Mouse (Mus musculus) lung, adult 18-20 months (tissue): ENCODE results near the gene Gm10271.

Experiments
- DNase-seq, 2 experiments: peaks; one replicate each; pipeline ENCODE4 v3.0.0; 2022; ENCODE audit warnings: mixed read lengths in 2 of 2

Gene Gm10271

DNA sequence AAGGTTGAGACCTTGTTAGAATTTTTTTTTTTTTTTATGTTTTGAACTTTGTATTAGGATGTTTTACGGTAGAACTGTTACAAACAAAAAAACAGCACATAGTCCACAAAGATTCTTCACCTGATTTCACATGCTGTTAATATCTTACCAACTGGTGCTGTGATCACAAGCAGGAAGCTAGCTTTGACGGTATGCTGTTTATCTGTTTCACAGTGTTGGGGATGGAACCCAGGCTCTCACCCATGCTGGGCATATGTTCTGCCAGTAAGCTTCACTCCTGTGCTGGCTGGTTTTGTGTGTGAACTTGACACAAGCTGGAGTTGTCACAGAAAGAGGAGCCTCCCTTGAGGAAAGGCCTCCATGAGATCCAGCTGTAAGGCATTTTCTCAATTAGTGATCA is 5.4 kb upstream of the Gm10271 start:
- DNase-seq = no peak

DNA sequence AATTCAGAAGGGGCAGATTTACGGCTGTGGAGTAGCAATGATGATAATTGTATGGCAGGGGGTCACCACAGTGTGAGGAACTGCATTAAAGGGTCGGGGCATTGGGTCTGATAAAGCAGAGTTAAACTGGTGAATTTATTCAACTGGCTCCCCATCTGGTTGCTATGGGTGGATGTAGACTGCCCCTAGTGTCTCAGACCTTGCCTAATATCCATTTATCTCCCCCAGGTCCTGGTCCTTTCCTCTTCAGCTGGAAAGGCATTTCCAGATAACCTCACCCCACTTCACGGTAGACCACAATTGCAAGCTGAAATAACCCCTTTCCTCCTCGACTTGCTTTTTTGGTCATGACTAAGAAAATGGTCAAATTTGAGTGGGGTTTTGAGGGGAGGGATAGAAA is 5.0 kb upstream of the Gm10271 start:
- DNase-seq = no peak

DNA sequence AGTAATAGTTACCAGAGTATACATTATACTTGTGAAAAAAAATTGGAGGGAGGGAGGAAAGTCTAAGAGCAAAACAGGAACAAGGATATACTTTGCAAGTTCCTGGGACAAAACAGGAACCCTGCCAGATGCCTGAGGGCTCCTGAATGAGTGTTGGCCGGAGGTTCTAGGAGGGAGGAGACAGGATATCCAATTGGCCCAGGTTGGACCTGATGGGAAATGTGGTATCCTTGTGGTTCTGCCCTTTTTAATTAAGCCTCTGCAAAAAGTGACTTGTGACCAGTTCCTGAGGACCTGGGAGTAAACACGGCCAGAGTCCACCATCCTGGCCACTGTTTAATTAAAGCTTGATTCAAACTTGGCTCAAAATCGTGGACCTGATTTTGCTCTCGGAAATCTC is 3.7 kb downstream of the Gm10271 start:
- DNase-seq = no peak

DNA sequence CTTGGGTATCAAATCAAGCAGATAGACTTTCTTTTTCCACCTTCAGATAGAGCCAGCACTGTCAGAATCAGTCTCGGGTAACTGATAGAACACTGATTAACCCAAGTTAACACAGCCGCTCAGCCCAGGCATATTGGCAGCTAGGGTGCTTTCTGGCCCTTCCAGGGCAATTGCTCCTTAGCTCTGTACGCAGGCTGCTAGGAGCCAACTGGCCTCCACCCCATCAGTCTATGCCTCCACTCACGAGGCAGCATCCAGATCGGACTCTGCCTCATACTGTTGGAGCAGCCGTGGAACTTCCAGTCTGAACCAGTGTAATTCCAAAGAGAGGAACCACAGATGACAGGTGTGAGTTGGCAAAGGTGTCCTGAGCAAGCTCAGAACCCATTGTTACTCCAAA is 6.3 kb downstream of the Gm10271 start:
- DNase-seq = no peak

DNA sequence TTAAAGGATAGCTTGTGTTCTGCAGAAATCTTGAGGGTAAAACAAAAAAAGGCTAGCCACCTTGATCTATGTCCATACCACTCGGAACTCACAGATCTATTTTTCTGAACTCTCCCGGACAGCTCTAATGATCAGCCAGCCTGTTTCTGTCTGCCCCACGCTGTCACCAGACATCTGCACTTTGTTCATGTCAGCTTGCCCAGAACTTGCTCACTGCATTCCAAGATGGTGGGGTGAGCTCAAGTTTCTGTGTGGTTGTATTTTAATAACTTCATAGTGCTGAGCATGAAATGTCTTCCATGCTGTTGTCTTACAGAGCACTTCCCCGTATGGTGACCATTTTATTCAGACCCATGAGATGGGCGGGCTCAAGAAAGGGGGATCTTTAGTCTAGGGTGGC is 7.1 kb downstream of the Gm10271 start:
- peak; percentile 47 to 58 for DNase-seq

DNA sequence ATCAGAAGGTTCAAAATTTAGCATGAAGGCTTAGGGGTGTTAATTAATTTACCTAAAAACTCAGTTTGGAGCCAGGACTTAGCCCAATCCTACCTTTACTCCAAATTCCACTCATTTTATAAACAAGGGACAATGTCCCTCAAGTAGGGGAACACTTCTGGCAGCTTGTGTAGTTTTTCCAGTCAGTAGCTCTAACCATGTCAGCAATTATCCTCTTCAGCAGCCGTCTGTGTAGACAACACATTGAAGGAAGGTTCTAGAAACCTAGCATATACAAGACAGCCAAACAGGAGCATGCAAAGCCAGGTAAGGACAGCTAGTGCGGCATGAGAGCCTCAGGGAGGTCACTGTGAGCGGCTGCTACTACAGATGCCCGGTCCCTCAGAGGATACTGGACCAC is 7.8 kb downstream of the Gm10271 start:
- DNase-seq = no peak

DNA sequence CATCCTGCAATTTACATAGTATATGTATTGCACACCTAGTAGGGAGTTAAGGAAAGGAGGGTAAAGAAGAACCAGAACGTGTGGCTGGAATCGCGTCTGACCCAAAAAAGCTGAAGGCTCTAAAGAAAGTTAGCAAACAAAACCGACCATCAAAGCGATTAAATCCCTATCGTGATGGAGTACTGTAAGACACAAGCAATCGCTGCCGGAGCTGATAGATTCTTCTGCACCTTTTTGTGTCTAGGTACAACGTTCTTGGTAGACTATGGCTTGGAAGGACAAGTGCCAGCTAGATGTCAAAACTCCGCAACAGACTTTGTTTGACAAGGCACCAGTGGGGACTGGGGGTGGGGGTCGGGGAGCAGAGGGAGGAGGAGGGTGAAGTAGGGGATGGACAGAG is 8.3 kb downstream of the Gm10271 start:
- DNase-seq = no peak

DNA sequence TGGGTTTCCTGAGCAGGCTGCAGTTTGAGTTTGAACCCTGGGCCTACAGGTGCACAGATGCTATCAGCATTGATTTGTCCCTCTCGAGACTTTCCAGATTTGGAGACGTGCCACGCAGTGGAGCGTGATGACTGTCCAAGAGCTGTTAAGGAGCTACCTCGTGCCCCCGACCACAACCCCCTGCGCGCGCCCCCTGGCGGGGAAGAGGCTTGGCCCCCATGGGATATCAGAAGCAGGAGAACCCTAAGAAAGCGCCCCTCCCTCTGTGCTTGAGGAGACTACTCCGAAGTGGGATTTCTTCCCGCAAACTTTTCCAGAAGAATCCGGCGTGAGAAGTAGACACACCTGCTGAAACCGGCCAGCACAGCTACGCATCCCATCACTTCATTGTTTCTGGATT is 9.6 kb downstream of the Gm10271 start:
- no peak for DNase-seq

DNA sequence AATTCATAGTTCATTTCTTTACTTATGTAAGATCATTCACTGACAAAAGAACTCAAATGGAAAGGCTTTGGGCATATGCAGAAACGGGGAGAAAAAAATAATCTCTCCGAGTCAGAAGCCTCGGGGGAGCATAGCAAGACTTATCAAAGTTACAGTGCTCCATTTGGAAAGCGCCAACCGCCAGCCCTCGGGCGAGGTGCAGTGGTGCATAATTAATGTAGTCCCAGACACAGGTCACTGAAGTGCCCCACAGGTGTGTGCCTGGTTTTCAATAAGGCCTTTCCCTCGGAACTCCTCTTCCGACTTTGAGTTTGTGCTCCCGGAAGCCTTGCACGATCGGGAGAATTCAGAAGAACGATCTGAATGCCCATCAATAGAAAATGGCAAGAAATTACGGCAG is 10.3 kb downstream of the Gm10271 start:
- no peak for DNase-seq

DNA sequence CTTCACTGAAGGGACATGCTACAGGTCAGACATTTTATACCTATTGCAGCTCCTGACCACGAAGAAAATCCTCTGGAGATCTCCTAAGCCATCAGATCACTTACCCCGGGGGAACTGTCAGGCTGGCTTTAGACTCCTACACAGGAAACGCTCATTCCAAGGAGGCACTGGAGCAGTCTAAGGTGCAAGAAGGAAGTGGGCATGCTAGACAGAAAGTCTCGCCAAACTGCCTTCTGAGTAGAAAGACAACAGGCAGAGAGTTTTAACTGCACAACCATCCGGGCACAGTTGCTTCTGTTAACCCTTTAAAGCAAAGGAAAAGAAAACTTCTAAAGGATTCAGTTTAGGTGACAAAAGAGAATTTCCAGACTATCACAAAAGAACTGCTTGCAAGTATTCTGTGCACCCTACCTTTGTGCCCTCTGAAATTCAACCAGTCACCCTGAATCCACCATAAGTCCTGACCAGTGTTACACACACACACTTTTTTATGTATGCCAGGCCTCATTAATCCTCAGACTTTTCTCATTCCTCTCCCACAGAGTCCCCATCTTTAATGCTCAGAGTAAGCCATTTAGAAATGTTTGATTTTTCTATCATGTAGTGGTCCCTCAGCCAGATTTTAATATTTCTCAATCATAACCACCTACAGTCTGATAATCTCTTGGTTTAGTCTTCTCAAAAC is 14.4 kb downstream of the Gm10271 start:
- no peak for DNase-seq

DNA sequence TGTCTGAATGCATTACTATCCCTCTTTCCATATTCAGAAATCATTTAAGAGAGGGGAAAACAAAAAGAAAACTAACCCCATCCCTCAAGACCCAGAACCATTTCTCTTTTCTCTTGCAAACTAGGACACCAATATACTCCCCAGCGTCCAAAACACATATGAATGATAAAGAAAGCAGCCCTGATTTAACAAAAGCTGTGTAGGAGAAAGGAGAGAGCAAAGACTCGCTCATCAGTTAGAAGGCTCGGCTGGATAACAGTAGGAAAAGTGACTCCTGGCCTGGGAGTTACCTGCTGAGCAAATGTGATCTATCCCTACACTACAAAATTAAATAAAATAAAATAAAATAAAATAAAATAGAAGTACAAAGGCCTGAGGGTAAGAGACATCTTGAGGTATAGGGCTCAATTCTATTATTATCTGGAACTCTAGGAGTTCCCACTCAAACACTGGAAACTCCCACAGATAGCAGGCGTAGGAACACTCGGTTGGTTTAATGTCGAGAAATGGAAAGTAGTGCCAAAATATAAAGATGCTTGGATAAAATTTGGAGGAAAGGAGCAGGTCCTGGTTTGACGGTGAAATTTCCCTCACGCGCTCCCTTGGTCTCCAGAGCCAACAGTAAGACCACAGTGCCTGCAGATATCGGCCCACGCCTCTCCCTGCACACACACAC is 15.8 kb downstream of the Gm10271 start:
- DNase-seq = no peak

DNA sequence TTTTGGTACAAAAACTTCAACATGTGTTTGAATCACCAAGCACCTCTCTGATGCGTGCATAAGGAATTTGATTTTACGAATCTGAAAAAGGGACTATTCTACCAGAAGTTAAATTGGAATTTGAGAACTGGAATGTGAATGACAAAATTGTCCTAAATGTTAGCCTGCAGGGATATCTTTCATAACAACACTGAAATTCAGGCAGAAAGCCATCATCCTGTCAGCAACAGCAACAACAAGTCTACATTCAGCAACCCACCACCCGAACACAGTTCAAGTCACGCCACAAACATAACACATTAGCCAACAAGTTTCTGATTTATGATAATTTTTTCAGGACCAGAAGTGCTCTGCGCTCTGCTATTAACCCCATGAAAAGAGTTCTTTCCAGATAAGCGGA is 17.2 kb downstream of the Gm10271 start:
- DNase-seq = peak in 1 of 2 experiments; percentile 18

DNA sequence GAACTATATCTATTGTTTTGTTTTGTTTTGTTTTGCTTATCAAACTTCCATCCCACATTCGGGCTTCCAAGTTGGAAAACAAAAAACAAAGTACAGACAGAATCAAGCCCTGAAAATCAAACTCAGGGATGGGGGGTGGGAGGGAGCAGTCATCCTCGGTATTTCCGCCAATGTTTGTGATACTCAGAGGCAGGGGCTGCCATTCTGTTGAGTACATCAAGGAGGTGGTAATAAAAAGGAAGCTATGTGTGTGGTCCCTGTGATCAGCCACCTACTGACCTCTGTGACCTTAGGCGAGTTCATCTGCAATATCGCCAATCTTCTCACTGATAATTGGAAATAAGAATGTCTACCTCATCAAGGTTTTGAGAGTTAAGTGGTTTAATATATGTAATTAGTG is 21.5 kb downstream of the Gm10271 start:
- no peak for DNase-seq

DNA sequence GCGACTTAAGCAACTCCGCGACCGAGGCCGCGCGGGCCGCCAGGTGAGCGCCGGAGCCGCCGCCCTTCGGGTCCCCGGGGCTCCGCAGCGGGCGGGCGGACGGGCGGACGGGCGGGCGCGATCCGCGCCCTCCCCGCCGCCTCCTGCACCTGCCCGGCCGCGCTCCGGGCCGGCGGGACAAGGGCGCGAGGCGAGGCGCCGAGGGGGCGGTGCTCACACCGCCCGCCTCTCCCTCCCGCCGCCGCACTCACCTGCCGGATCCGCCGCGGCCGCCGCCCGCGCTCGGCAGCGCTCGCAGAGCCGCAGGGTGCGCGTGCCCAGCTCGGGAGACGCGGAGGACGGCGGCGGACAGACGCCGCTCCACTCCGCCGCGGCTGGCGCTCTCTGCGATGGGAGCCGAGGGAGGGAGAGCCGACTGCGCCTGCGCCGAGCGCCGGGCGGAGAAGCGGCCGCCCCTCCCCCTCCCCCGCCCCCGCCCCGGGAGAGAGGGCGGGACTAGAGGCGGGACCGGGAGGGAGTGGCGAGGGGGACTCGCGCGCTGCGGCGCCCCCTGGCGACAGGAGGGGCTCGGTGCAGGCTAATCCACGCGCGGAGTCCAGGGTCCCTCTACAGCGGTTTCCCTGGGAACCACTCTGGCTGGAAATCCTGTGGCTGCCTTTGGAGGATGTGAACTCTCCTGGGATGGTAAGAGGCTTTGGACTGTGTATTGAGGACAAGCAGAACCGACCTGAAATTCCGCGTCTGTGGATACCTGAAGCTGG is 22.2 kb downstream of the Gm10271 start, which contains the start of gene Rab3ip:
Rab3ip (minus strand) TSS at position 761 of the 761 bp plus-strand sequence.
- DNase-seq = peak; percentile 85 to 86

DNA sequence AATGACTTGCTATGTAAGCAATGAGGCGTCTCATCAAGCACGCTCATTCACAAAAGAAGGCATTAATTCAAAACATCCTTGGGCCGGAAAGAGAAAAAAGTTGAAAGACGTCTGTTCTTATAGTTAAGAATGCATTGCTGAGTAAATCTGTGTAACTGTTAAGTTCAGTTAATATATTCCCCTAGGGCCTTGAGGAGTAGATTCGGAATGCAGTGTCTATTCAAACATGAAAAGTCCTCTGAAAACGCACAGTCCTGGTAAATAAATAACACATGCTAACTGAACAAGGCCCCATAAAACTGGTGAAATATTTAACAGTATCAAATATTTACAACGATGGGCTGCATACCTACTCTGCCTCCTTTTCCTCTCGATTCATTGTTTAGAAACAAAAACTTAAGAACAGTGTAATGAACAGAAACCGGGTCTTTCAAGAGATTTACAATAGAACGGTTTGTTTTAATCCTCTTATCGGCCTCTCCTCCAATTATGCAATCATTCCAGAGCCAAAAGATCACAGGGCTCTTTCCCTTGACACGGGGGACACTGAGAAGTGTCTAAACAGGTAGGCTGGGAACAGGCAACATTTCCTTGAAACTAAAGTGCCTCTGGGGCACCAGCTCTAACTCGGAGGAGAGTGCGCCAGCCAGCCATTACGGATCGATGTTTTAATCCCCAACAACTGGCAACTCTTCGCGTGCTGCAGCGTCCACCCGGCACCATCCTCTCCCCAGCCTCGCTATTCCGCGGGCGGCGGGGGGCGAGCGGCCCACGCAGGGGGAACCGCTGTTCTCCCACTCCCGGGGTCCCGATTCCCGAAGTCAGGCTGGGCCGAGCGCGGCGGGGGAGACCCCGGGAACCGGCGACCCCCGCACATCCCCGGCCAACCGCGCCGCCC is 23.0 kb downstream of the Gm10271 start:
- DNase-seq = peak; percentile 26 to 50

DNA sequence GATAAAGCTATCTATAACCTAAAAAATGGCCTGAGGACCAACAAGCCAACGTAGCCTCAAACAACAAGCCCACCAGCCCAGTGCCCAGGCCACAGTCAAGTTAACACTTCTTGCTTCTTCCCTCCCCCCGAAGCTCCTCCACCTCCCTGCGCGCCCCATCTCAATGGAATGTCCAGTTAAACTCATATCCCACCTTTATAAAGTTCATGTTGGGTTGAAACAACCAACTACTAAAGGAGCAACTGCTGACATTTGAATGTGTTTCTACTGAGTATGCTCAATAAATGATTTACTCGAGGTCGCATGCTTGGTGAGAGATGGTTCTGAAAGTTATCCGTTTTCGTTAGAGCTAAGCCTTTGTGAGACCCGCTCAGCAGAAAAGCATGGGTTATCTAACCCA is 24.0 kb downstream of the Gm10271 start:
- no peak for DNase-seq

DNA sequence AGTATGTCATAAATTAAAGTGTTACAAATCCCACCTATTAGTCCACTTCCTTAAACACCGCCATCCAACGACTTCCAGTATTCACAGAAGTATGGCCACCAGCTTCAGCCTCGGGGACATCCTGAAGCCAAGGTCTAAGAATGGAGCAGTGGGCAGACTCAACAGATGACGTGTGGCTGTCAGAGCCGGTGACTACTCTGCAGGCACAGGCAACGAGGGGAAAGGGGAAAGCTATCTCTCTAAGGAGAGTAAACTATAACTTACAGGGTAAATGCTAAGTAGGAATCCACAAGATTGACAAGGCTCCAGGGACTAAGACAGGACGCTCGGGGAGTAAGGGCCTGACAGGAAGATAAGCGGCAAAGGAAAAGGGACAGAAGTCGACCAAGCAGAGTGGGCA is 27.5 kb downstream of the Gm10271 start:
- DNase-seq = no peak

DNA sequence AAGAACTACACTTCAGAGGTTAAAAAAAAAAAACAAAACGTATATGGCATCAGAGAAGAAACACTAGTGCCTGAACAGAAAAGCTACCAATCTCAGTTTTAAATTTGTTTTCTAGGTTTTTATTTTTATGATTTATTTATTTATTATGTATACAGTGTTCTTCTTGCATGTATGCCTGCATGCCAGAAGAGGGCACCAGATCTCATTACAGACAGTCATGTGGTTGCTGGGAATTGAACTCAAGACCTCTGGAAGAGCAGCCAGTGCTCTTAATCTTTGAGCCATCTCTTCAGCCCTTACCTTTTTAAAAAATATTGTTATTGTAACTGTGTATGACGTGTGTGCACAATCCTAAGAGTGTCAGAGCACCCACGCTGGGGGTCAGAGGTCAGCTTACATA is 28.3 kb downstream of the Gm10271 start:
- DNase-seq = no peak

DNA sequence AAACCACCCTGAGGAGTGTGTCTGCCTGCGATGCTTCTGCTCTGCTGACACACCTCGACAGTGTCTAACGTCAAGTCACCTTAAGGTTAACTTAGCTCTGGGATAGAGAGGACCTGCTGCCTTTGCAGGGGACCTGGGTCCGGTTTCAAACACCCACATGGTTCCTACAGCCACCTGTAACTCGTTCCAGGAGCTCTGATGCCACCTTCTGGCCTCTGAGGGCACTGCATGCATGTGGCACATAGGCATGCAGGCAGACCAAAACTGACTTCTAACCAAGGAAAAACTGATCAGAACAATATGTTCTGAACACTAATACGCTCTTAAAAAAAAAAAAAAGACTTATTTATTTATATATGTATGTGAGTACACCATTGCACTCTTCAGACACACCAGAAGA is 29.4 kb downstream of the Gm10271 start:
- DNase-seq = no peak

DNA sequence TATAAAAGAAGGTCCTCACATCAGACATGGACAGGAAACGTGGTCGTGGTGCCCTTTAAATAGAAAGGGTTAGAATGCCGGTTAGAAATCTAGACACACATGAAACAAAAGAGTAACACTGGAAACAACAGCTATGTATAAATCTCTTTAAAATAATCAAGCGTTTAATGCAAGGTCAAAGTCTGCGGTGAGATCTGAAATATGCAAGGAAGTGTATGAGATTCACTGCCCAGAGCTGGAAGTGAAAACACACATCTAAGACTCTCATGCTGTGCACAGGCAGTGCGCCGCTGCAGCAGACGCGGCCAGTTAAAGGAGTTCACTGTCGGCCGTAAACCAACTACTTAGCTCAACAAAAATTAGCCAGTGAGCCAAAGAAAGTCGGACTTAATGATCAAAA is 37.4 kb downstream of the Gm10271 start:
- no peak for DNase-seq

DNA sequence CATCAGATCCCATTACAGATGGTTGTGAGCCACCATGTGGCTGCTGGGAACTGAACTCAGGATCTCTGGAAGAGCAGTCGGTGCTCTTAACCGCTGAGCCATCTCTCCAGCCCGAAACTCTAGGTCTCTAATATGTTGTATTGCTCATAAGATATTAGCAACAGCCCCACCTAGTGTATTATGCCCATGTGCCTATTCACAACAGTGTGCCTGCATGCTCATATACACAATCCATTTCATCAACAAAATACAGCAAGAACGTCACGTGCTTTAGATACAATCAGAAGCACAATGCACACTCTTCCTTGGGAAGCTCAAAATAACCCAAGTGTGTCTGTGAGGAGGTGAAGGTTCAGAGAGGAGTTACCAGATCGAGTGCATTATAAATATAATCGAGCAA is 38.6 kb downstream of the Gm10271 start:
- DNase-seq = no peak

DNA sequence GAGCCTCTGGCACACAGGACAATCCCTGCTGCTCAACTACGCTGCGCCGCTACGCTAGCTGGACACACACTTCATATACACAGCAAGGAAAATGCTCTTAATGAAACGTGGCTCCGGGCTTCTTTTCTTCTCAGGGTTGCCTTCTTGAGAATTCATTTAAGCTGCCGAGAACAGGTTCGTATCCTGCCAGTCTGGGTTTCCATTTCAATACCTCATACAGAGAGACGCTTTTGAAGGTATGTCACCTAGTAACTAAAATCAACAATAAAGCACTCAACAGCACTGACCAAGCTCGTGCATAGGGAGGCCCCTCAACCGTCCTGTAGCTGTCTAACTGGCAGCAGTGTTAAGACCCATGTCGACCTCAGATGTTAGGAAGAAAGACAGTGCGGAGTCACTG is 40.0 kb downstream of the Gm10271 start:
- no peak for DNase-seq
